Mouse (Mus musculus) frontal cortex, adult (tissue): ENCODE measurements around the gene Dhdh.
"Not testable (repeated sequence)": the region's sequence is repeated elsewhere in the genome, so short reads cannot be mapped to it uniquely, and the experiment has no call there.

Source experiments
- ATAC-seq: cut with Nextera tagmentation; 2 replicates; pipeline ENCODE4 v1.9.2; 2017; ENCODE audit warnings: mild to moderate bottlenecking, moderate library complexity, mixed read lengths; ENCODE audit not compliant: low TSS enrichment

Dhdh gene

DNA sequence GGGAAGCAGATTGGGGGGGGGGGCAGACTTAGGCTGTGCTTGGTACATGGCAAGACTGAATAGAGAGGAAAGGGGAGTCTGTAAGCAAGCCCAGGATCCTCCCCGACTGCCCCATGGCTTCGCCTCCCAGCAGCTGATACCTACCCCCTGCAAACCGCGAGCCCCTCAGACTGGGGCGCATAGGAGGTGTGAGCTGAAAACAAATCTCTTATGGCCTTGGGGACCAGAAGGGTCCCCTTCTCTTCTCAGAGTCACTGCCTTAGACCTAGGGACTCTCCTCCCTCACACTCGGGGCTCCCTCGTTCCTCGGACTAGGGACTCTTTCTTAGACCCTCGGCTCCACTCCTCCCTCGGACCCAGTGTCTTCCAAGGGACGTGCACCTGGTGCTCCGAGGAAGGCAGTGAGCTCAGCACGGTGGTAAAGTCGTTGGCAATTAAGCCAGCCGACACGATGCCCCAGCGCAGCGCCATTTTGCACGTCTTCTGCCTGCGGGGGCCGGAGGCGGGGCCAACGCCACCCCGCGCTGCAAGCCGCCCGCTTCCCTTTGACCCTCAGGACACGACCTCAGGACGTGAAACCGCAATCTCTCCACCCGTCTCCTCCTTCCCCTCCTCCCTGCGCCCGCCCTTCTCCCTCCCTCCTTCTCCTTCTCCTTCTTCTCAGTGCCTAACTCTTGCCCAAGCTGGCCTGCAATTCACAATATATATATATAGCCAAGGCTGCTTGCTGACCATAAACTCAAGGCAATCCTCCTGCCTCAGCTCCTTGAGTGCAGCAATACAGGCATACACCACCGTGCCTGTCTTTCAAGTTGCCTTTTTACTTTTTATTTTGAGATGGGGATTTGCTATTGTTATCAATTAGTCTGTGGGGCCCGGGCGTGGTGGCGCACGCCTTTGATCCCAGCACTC lies at the start of gene Dhdh:
TSS of gene Dhdh (minus strand) at position 513 of the 912 bp plus-strand sequence.
- peak; percentile 36; the same call in 1 of the 2 replicates for ATAC-seq

GRCm38 (mm10) chr7:45537602-45538001 lies 49.0 kb upstream of the Dhdh start:
- ATAC-seq = no peak

- ATAC-seq = no peak
These were observed 47.1 kb upstream of the Dhdh start for GRCm38 (mm10) chr7:45535676-45536075.

GRCm38 (mm10) chr7:45530643-45531042 lies 42.0 kb upstream of the Dhdh start:
- no peak for ATAC-seq

- ATAC-seq = no peak
These were observed 40.9 kb upstream of the Dhdh start for GRCm38 (mm10) chr7:45529461-45529860.

GRCm38 (mm10) chr7:45527169-45527568 lies 38.6 kb upstream of the Dhdh start:
- ATAC-seq = not testable (repeated sequence)

DNA sequence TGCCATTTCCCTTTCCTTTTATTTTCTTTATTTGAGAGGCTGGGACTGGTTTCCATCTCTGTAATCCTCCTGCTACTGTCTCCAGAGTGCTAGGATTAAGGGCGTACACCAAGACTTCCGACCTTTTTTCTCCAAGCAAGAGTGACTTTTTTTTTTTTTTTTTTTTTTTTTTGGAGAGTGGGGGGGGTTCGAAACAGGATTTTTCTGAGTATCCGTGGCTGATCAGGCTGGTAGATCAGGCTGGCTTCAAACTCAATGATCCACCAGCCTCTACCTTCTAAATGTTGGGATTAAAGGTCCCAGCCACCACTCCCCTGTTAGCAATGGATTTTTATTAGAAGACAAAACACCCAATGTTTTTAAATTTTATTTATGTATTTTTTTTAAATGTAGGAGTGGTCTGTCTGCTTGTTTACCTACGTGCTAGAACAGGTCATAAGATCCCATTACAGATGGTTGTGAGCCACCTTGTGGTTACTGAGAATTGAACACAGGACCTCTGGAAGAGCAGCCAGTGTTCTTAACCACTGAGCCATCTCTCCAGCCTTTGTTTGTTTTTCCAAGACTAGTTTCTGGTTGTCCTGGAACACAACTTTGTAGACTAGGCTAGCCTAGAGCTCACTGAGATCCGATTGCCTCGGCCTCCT lies 38.0 kb upstream of the Dhdh start:
- ATAC-seq = no peak

- ATAC-seq = peak; percentile 71
These were observed 37.3 kb upstream of the Dhdh start, which contains the start of the genes Ppp1r15a and Plekha4 for GRCm38 (mm10) chr7:45525809-45526473. TSS of gene Ppp1r15a (minus strand) at chr7:45526268. TSS of gene Plekha4 (plus strand) at chr7:45526330.

DNA sequence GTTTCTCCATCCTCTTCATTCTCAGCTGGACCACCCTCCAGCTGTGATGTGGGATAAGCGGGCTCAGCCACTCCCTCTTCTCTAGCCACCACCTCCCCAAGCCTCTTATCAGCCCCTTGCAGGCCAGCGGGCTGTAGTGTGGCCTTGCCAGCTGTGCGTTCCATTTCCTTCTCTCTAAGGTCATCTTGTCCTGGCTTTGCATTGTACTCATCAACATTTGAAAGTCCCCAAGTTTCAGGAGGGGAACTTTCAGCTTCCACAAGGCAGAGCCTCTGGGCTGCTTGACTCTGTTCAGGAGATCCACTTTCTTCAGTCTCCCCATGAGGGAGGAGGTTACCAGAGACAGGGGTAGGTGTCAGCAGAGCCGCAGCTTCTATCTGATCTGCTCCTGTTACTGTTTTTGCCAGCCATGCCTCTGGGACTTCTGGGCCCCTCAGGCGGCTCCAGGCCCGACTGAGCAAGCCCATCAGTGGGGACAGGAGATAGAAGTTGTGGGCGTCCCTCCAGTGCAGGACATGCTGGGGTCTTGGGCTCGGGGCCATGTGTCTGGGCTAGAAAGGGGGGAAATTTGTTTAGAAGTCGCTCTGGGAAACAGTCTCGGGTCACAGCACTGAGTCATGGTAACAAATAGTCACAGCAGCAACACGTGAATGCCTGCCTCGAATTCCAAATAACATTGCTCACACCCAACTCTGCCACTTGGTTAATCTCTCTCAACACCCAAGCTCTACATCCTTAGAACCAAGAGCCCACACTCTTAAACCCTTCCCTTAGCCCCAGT lies 36.4 kb upstream of the Dhdh start:
- ATAC-seq = no peak

DNA sequence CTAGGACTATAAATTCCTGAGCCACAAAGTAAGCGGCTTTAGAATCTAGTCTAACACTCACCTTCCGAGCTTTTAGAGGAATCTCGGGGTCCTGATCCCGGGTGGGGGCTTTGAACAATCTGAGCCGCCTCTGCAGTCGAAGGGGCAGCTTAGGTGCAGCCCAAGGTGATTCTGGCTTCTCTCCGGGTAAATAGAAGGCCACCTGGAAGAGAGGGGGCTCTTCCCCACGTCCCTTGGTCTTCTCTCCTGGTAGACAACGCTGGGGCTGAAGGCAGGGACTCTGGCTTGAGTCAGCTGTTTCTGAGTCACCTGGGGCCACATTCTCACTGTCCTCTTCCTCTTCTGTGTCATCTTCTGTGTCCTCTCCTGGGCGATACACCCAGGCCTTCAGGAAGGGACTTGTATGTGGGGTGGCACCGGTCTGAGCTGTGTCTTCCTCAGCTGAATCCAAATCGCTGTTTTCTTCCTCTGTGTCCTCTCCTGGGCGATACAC lies 35.1 kb upstream of the Dhdh start:
- no peak for ATAC-seq

- no peak for ATAC-seq
These were observed 34.5 kb upstream of the Dhdh start for GRCm38 (mm10) chr7:45522957-45523676.

- ATAC-seq = no peak
These were observed 33.7 kb upstream of the Dhdh start for GRCm38 (mm10) chr7:45522194-45522752.

DNA sequence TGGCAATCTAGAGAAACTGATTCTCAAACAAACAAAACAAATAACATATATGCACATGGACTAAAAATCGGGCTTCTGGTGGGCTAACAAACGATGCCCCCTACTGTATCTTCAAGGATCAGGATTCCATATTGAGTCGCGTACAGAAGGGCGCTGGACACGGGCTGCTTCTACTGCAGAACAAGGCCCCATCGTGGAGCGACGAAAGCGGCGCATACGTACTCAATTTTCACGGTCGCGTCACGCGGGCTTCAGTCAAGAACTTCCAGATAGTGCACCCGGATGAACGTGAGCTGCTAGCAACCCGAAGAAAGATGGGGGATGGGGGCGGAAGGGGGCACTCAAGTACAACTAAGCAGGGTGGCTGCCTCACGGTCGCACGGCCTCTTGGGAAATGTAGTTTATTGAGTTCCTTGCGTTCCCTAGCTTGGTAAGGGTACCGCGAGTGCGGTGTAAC lies 33.2 kb upstream of the Dhdh start:
- ATAC-seq = peak; percentile 74

DNA sequence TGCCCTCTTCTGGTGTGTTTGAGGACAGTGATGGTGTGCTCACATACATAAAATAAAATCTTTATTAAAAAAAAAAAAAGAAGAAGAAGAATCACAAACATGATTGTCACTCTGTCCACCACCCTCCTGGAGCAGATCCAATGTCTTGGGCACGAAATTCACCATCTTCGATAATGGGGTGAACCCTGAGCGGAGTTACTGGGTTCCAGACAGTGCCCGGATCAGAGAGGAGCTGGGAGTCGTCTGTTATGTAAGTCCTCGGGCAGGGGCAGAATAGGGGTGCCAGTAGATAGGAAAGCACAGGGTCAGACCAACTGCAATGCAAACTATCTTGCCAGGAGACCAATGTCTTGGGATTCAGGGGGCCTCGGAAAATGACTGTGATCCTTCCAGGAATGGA lies 32.0 kb upstream of the Dhdh start:
- ATAC-seq = no peak

GRCm38 (mm10) chr7:45519345-45520120 lies 30.9 kb upstream of the Dhdh start:
- ATAC-seq = no peak

DNA sequence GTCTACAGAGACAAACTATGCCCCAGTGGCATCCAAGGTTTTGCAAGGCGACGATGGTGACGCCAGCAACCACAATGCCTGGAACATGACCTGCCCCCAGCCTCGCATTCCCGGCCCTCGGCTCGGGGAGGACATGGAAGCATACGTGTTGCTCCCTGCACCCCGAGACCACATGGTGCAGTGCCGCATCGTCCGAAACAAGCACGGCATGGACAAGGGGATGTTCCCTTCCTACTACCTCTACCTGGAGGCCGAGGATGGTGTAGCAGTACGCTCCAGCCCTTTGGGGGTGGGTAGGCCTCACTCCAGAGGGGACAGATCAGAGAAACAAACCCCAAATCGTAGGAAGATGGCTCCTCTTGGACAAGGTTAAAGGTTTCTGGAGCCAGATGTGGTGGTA lies 30.0 kb upstream of the Dhdh start:
- ATAC-seq = no peak

DNA sequence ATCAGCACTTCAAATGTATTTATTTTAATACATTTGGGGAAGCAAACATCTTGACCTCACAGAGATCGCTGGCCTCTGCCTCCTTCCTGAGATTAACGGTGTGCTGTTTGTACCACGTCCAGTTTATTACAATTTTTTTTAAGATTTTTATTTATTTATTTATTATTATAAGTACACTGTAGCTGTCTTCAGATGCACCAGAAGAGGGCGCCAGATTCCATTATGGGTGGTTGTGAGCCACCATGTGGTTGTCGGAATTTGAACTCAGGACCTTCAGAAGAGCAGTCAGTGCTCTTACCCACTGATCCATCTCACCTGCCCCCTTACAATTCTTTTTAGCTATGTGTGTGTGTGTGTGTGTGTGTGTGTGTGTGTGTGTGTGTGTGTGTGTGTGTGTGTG lies 28.2 kb upstream of the Dhdh start:
- not testable (repeated sequence) for ATAC-seq

DNA sequence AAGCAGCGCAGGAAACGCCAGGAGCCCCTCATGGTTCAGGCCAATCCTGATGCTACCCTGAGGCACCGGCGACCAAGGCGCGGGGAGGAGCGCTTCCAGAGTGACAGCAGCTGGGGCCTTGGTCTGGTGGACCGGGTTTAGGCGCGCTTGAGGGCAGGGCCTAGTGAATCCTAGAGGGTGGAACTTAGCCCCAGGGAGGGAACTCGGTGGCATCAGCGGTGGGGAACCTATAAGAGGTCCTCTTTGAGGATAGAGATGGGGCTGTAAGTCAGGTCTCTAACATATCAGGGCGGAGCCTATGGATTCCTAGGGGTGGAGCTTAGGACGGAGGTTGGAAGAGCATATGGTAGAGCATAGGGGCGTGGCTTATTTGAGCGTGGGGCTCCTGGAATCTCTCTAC lies 26.8 kb upstream of the Dhdh start:
- ATAC-seq = no peak

DNA sequence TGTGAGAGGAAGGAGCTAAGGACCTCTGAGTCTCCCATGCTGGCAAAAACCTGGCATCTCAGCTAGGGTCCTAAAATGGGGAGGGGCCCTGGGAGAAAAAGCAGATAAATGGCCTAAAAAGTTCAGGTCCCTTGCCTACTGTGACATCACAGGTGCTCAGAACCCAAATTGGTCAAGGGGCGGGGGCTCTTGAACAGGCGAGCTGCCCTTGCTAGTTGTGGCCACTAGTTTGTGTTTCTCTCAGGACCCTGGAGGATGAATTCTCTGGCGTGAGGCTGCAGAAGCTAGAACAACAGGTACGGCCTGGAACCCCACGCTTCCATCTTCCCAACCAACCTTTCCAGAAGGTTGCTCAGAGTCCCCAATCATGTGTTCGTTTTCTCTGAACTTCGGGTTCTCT lies 25.8 kb upstream of the Dhdh start:
- ATAC-seq = no peak
